Mouse (Mus musculus) R1 (cell line): ENCODE measurements around the gene Rsu1.

Experiments used
- DNase-seq: peaks from one replicate; pipeline ENCODE4 v3.0.0-alpha.2; 2018; ENCODE audit warnings: low read depth, low spot score

The Rsu1 gene

GRCm38 (mm10) chr2:13271165-13271957, at the start of gene Rsu1:
Gene Rsu1, minus strand, starts transcription at chr2:13271415.
- peak; percentile 100 for DNase-seq

GRCm38 (mm10) chr2:13303376-13303775, 32.2 kb upstream of the Rsu1 start:
- DNase-seq: peak; percentile 34

DNA sequence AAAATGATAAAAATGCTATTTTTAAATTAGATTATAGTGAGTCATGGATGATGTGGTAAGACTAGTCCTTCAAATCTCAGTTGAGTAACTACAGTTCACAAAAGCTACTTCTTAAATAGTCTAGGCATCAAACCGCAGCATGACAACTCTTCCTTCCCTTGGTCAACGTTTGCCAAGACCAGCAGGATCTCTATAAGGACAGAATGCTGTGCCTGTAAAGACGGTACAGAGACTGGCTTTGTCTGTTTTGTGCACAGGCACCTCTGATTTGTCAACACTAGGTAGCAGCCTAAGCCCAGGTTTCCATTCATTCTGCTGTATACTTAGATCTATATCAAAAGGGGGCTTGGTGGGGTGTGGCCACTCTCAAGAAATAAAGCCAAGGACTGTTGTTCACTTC, 27.8 kb upstream of the Rsu1 start:
- DNase-seq: peak; percentile 34

GRCm38 (mm10) chr2:13297733-13298132, 26.5 kb upstream of the Rsu1 start:
- no peak for DNase-seq

- peak; percentile 34 for DNase-seq
These were observed 19.4 kb upstream of the Rsu1 start for GRCm38 (mm10) chr2:13290661-13291060.

- no peak for DNase-seq
These were observed 18.9 kb upstream of the Rsu1 start for GRCm38 (mm10) chr2:13290070-13290469.

- peak; percentile 40 for DNase-seq
These were observed 7.1 kb upstream of the Rsu1 start for GRCm38 (mm10) chr2:13278114-13278862.

- DNase-seq: peak; percentile 88
These were observed 4.7 kb upstream of the Rsu1 start for GRCm38 (mm10) chr2:13275874-13276273.

GRCm38 (mm10) chr2:13270736-13271135, 479 bp downstream of the Rsu1 start:
- DNase-seq: no peak

- DNase-seq: no peak
These were observed 2.4 kb downstream of the Rsu1 start for GRCm38 (mm10) chr2:13268681-13269293.

DNA sequence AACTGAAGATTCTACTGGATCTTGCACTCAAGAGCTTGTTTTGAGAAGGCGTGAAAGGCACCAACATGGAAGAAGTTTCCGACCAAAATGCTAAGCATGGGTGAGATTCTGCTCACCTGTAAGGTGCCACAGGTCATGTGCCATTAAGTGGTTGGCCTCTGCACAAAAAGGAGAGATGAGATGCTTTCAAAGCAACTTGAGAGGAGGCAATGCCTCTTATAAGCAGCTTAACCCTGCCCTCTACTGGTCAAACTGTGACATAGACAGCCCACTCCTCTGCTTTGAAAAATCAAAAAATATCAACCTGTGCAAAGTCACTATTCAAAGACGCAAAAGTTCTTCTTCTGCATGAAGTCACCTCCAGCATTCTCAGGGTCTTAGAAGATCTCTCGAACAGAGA, 6.3 kb downstream of the Rsu1 start:
- peak; percentile 68 for DNase-seq

DNA sequence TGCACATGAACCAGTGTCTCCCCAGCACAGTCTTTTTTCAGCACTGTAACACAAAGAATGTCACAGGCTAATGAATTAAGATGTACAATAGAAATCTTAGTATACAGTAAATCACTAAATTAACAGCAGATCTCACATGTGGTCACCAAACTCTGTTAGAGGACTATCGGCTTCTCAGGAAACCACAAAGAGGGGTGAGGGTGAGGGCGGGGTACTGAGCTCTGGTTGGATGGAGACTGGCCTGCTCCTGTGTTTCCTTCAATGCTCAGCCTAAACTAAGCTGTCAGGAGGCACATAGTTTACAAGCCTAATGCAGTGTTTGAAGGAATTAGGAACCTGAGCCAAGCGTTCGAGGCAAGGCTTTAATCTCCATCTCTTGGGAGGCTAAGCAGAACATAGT, 8.1 kb downstream of the Rsu1 start:
- no peak for DNase-seq

GRCm38 (mm10) chr2:13258606-13259005, 12.6 kb downstream of the Rsu1 start:
- peak; percentile 77 for DNase-seq

DNA sequence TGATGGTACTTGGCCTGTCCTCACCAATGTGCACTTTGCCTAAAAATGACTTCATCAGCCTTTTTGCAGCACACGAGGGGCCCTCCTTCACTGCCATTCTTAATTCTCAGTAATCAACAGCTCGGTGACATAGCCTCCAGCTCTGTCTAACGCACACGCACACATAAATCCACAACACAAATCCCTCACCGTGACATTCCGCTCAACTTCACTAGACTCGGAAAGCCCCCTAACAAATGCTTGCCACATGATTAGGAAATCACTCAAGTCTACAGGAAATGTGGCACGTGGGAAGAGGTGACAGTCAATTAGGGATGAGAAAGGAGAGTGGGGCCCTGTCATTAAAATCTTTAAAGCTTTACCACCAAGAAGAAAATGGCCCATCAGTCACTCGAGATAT, 30.5 kb downstream of the Rsu1 start:
- no peak for DNase-seq

- DNase-seq: peak; percentile 59
These were observed 33.9 kb downstream of the Rsu1 start for GRCm38 (mm10) chr2:13237140-13237901.

GRCm38 (mm10) chr2:13235696-13236095, 35.5 kb downstream of the Rsu1 start:
- DNase-seq: no peak

- DNase-seq: no peak
These were observed 36.4 kb downstream of the Rsu1 start for GRCm38 (mm10) chr2:13234796-13235195.

DNA sequence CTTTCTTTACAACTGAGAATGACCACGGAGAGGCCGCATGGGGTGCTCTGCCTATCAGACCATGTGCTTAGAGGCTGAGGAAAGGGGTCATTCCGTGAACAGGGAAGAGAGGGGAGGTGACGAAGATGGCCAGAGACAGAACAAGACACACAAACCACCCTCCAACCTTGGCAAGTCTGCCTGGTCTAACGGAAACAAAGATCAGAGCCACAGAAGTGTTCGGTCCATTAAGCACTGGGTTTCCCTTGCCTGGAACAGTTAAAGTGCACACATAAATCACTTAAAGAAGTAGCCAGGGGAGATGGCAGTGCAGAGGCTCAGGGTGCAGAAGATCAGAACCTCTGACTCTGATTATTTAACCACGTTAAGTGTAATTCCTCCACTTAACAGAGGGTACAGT, 37.3 kb downstream of the Rsu1 start:
- DNase-seq: no peak

GRCm38 (mm10) chr2:13233254-13233835, 37.9 kb downstream of the Rsu1 start:
- DNase-seq: no peak

DNA sequence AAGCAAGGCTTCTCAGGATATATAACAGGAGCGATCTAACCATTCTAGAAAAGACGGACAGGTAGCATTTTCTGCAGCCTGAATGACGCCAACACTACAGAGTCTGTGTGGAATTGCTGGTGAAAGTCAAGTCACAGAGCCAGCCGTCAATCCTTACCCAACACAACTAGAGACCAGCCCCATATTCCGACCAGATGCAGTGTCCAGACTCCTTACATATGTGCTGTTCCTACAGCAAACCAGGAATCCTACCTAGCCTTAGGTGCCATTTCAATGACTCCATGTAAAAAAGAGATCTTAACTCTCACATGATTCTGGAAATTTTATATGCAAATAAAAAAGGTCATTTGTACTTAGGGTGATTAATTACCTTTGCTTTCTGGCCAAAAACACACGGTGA, 38.9 kb downstream of the Rsu1 start:
- DNase-seq: no peak

DNA sequence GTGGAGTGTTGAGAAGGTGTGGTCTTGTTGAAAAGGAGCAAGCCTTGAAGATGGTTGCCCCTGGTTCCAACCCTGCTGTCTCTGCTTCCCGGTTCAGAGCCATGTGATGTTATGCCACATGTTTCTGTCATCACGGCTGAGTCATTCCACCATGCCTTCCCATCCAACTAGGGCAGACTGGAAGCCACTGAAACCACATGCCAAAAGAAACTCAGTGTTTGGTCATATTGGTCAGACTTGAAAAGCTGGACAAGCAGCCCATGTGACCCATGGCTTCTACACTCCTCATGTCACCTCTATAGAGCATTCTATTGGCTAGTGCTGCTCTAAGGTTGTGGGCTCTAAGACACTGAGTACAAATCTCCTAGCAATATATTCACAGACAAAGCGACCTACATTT, 41.5 kb downstream of the Rsu1 start:
- no peak for DNase-seq
